Mouse (Mus musculus) limb, embryonic 11.5 days (tissue): ENCODE data around the gene Dapl1. TPM values are rescaled to one million over a fixed set of nuclear protein-coding genes. Genes with fewer than 3 reads are reported as not detected.

Experiments used
- ATAC-seq: fragments of 200-750 bp; cut with Nextera tagmentation; 2 replicates; pipeline ENCODE4 v1.8.0; 2017; ENCODE audit warnings: low read depth; ENCODE audit not compliant: insufficient number of reproducible peaks, low FRiP score, low TSS enrichment
- DNase-seq: peaks from one replicate; pipeline ENCODE4 v3.0.0-alpha.2; 2015; ENCODE audit warnings: low spot score
- H3K27ac ChIP-seq: fragments of 300-500 bp; sonication (generic); replicated peaks from 2 replicates; pipeline ENCODE4 v1.5.1; 2014; ENCODE audit warnings: low read depth, mild to moderate bottlenecking, low read length
- H3K27me3 ChIP-seq: fragments of 300-500 bp; sonication (generic); 2 replicates; pipeline ENCODE4 v1.6.1; 2014; ENCODE audit warnings: mild to moderate bottlenecking, low read length, mixed read lengths; ENCODE audit not compliant: control insufficient read depth, insufficient read depth
- H3K36me3 ChIP-seq: fragments of 300-500 bp; sonication (generic); 2 replicates; pipeline ENCODE4 v1.6.1; 2014; ENCODE audit warnings: mild to moderate bottlenecking, low read length, moderate library complexity, mixed read lengths; ENCODE audit not compliant: control insufficient read depth, insufficient read depth
- H3K4me1 ChIP-seq: fragments of 300-500 bp; sonication (generic); 2 replicates; pipeline ENCODE4 v1.6.1; 2014; ENCODE audit warnings: low read length, mixed read lengths; ENCODE audit not compliant: control insufficient read depth, insufficient read depth
- H3K4me2 ChIP-seq: fragments of 300-500 bp; sonication (generic); 2 replicates; pipeline ENCODE4 v1.6.1; 2014; ENCODE audit warnings: low read depth, mild to moderate bottlenecking, moderate library complexity; ENCODE audit not compliant: severe bottlenecking
- H3K4me3 ChIP-seq: fragments of 300-500 bp; sonication (generic); 2 replicates; pipeline ENCODE4 v1.5.1; 2014; ENCODE audit warnings: low read depth, low read length
- H3K9ac ChIP-seq: fragments of 300-500 bp; sonication (generic); 2 replicates; pipeline ENCODE4 v1.6.1; 2014; ENCODE audit warnings: mild to moderate bottlenecking, low read length
- H3K9me3 ChIP-seq: fragments of 300-500 bp; sonication (generic); 2 replicates; pipeline ENCODE4 v1.6.1; 2016; ENCODE audit warnings: low read length; ENCODE audit not compliant: control insufficient read depth
- WGBS: fragments of 180-500 bp; shearing (Covaris S2); extraction: QIAGEN DNeasy Blood & Tissue Kit; methylation state at CpG from one replicate; pipeline ENCODE4 v1.1.7; 2014; 5-methylcytosine and 5-hydroxymethylcytosine counted together
- polyA plus RNA-seq: library from polyadenylated mRNA; unstranded; fragments of >200 nt; fragmentation: Nextera tagmentation; extraction: Ambion mirVana; gene quantifications from 2 replicates; pipeline ENCODE4 v1.2.1, GENCODE M21; 2014

The Dapl1 gene
- polyA plus RNA-seq, 1 experiment from 2014 or later: 1.0 TPM

DNA sequence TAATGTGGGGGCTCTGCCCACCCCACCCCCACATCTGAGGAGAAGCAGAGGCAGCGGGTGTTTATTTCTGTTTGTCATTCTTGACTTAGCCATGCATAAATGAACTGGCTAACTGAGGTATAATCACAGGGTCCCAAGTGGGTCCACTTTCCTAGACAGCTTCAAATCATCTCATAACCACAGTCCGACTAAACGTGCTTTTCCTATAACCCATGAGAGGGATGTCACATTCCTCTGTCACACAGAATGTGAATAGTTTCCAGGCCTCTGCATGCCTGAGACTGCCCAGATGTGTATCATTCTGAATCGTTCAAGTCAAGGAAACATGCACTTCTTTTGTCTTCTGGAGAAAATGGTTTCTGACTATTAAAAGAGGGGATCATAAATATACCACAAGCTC is 17.4 kb upstream of the Dapl1 start:
- Histone ChIP-seq H3K4me2 (no peak overlapping the region), H3K9ac (no peak overlapping the region), H3K36me3 (no peaks in the 10 kb centered on the region), H3K27ac (no peak overlapping the region), H3K4me3 (no peak overlapping the region), H3K9me3 (no peaks in the 10 kb centered on the region), H3K27me3 (no peaks in the 10 kb centered on the region), H3K4me1 (no peaks in the 10 kb centered on the region)
- ATAC-seq: no peak
- DNase-seq: no peak
- 71% methylated on average over 4 of the region's 4 CpGs for WGBS

DNA sequence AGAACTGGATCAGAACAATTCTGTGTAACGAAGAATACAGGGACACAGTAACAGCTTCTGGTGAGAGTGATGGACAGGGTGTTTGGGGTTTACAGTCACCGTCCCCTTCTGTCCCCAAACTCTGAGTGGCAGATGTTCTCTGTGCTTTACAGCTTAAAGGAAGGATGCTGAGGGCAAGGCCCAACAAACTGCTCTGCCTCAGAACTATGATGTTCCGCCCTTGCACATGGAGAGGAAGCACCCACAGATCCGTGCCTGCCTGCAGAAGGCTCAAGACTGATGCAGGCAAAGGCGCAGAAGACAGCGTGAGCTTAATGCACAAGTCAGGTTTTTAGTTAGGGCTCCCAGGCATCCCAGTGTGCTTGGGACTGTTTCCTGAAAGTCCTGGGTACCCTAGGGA is 16.5 kb upstream of the Dapl1 start:
- no peak for DNase-seq
- Histone ChIP-seq H3K9me3 (no peaks in the 10 kb centered on the region), H3K4me2 (no peak overlapping the region), H3K27ac (no peak overlapping the region), H3K27me3 (no peaks in the 10 kb centered on the region), H3K36me3 (no peaks in the 10 kb centered on the region), H3K4me1 (no peaks in the 10 kb centered on the region), H3K9ac (no peak overlapping the region), H3K4me3 (no peak overlapping the region)
- ATAC-seq: no peak
- WGBS: 89% methylated on average over 6 of the region's 6 CpGs

DNA sequence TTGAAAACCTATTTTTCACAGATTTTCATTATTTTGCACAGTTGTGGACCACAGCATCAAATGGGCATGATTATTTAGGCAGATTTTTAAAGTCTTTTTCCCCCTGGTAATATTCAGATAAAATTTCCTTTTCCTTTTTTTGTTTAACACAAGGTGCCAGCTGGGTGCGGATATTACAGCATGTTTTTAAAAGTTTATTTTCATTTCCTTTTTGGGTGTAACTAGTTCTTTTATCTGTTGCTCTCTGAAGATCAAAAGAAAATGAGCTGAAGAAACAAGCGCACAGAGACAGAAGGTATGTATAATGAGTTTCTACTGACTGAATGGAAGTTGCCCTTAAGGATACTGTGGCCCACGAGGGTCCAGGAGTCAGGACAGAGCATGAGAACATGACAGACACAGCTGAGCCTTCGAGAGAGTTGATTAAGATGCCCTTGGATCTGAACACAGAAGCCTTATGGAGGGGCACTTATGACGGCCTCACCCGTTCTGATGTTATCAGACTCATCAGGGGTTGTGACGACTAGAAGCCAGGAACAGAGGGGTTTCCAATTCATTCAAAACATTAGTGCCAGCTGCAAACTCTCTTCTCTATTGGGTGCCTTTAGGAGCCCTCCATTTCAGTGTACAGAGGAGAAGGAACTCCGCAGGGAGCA is 14.7 kb upstream of the Dapl1 start:
- Histone ChIP-seq H3K4me2 (no peak overlapping the region), H3K27ac (no peak overlapping the region), H3K4me1 (no peaks in the 10 kb centered on the region), H3K9me3 (no peaks in the 10 kb centered on the region), H3K9ac (no peak overlapping the region), H3K4me3 (no peak overlapping the region), H3K36me3 (no peaks in the 10 kb centered on the region), H3K27me3 (no peaks in the 10 kb centered on the region)
- no peak for ATAC-seq
- no peak for DNase-seq
- 70% methylated on average over 8 of the region's 8 CpGs for WGBS

DNA sequence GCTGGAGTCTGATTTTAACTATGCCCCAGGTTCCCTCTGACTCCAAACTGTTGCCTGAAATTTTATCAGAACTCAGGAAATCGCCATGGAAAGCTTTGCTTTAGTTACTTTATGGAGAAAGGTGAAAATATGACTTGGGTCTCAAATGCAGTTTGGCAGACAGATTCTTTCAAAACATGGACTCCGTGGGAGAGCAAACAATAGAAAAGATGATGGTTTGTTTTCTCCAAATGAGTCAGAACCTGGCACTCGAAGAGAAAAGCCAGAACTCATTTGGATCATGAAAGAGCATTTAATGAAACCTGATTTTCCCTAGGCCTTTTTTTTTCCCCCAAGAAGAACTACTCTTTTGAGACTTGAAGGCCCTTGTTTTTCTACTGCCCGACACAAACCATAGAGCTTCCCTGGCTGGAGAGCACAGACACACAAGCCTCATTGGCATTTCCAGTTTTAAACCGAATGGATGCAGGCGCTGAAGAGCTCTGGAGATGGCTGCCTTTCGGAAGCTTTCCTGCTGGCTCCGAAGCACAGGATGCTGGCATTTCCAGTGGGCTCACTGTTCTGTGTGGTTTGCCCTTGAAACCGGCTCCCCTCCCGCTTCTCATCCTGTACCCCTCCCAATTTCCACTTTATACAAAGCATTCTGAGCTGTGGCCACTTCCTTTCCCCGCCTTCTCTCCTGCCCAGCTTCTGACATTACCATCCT is 14.0 kb upstream of the Dapl1 start:
- H3K27ac ChIP-seq: no peak overlapping the region
- H3K9ac ChIP-seq: no peak overlapping the region
- H3K4me1 ChIP-seq: no peaks in the 10 kb centered on the region
- H3K4me2 ChIP-seq: no peak overlapping the region
- WGBS: 75% methylated on average over 11 of the region's 11 CpGs
- ATAC-seq (no peak), DNase-seq (no peak)
- no peak overlapping the region for H3K4me3 ChIP-seq
- H3K27me3 ChIP-seq: no peaks in the 10 kb centered on the region
- H3K9me3 ChIP-seq: no peaks in the 10 kb centered on the region
- no peaks in the 10 kb centered on the region for H3K36me3 ChIP-seq

DNA sequence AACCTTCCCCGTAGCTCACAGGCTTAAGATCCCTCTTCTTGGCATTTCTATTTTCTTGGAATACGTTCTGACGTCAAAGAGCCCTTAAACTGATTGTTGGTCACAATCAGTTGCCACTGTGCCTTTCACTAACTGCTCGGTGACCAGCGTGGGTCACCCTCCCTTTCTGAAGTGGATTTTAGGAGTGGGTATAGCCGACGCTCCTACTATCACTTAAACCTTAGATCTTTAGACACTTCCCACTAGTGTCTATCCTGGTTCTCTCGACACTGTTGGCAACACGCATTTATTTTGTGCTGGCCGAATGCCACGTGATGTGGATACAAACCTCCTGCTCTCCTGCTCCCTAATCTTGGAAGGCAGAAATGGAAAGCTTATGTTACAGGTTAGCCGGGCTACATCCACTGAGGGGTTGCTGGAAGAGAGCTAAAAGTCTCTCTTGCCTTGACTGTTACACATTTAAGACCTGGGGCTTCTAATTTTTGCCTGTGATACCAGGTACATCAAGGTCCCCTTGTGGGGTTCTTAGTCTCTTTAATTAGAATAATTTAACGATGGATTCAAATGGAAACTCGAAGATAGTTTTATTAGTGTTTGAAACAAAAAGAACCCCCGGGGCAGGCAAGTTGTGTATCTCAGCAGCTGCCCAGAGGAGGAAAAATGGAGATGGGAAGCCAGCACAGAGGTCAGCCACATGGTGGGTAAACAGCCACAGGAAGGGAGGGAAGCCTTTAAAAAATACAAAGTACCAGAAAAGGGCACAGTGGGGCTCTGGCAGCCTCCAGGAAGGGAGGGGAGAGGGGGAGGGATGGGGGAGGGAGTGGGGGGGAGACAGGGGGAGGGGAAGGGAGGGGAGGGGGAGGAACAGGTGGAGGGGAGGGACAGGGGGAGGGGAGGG is 13.2 kb upstream of the Dapl1 start:
- Histone ChIP-seq H3K27me3 (no peaks in the 10 kb centered on the region), H3K4me2 (no peak overlapping the region), H3K4me1 (no peaks in the 10 kb centered on the region), H3K4me3 (no peak overlapping the region), H3K9me3 (no peaks in the 10 kb centered on the region), H3K9ac (no peak overlapping the region), H3K36me3 (no peaks in the 10 kb centered on the region), H3K27ac (no peak overlapping the region)
- 67% methylated on average over 15 of the region's 15 CpGs for WGBS
- DNase-seq: no peak
- no peak for ATAC-seq

DNA sequence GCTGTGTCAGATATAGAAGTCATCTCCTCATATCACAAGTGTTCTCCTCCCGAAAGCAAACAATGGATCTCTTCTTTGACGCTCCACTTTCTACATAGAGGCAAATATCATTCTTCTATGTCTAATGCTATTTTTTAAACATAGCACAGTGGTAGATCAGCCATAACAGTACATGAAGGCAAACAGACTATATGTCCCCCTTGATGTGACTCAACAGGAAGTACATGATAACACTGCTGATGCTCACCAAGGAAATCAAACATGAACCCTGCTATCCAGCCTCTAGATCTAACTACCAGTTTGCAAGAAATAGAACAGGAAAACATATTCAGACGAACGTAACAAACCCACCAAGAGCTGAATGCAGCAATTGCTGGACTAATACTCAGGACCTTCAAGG is 10.1 kb upstream of the Dapl1 start:
- H3K27ac ChIP-seq: no peak overlapping the region
- no peak overlapping the region for H3K9ac ChIP-seq
- H3K4me2 ChIP-seq: no peak overlapping the region
- no peak overlapping the region for H3K4me3 ChIP-seq
- 94% methylated on average over 4 of the region's 4 CpGs for WGBS
- H3K9me3 ChIP-seq: no peaks in the 10 kb centered on the region
- no peaks in the 10 kb centered on the region for H3K4me1 ChIP-seq
- DNase-seq (no peak), ATAC-seq (no peak)
- no peaks in the 10 kb centered on the region for H3K27me3 ChIP-seq
- no peaks in the 10 kb centered on the region for H3K36me3 ChIP-seq

DNA sequence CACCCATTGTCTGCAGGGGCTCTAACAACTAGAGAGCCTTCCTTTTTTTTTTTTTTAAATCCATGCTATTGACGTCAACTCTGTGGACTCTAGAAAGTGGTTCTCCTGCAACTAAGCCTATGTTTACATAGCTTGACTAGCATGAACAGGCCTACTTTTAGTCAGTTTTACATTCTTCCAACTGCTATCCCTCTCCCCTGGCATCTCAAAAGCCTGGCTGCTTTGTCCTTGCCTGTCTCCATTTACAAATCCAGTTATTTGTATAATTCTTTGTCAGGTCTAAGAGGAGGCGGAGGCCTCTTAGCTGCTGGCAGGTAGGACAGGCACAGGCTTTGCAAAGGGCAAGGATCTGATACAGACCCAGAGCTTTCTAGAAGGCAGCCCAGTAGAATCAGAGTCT is 627 bp downstream of the Dapl1 start:
- Histone ChIP-seq H3K27ac (no peak overlapping the region), H3K9me3 (no peaks in the 10 kb centered on the region), H3K4me1 (no peaks in the 10 kb centered on the region), H3K4me2 (no peak overlapping the region), H3K9ac (no peak overlapping the region), H3K4me3 (no peak overlapping the region), H3K27me3 (no peaks in the 10 kb centered on the region), H3K36me3 (no peaks in the 10 kb centered on the region)
- DNase-seq (no peak), ATAC-seq (no peak)
- WGBS: 71% methylated on average over 2 of the region's 2 CpGs

DNA sequence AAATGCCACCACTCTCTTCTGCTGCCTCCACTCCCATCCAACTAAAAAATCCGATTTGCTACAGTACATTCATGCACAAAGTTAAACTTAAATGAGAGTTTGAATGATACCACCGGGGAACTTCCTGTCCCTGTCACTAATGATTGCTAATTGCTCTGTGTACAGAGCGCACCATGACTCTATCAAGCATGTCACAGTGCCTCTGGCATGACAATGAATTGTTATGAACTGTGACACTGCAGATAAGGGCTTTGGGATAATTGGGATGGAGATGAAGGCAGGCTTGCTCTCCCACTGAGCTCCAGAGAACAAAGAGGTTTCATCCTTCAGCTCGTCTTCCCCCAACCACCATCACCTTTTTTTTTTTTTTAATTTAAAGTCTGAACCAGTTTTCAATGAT is 1.2 kb downstream of the Dapl1 start:
- H3K27ac ChIP-seq: no peak overlapping the region
- 67% methylated on average over 4 of the region's 4 CpGs for WGBS

More for the DNA sequence above, 1.2 kb downstream of the Dapl1 start:
- H3K9ac ChIP-seq: no peak overlapping the region
- H3K36me3 ChIP-seq: no peaks in the 10 kb centered on the region
- ATAC-seq (no peak), DNase-seq (no peak)
- no peaks in the 10 kb centered on the region for H3K9me3 ChIP-seq
- no peaks in the 10 kb centered on the region for H3K27me3 ChIP-seq
- H3K4me3 ChIP-seq: no peak overlapping the region
- H3K4me2 ChIP-seq: no peak overlapping the region
- no peaks in the 10 kb centered on the region for H3K4me1 ChIP-seq
